Mouse (Mus musculus): ENCODE data around the gene Psph. TPM values are rescaled to one million over a fixed set of nuclear protein-coding genes. Genes with fewer than 3 reads are reported as not detected.
A peak's percentile ranks its signal among the peaks of the same experiment; 100 is the strongest.

Psph gene
- total and polyA plus RNA-seq, 2 experiments from 2014 or later, result 33.1 to 40.3 TPM

GRCm38 (mm10) chr5:129772433-129772832 lies 14.8 kb downstream of the Psph start:
- Histone ChIP-seq H3K27me3 (ENCODE audit: insufficient read depth, low read length) (no peaks in the 10 kb centered on the region), H3K4me2 (ENCODE audit: low read depth, low read length, poor library complexity, severe bottlenecking) (no peak overlapping the region), H3K36me3 (ENCODE audit: insufficient read depth, low read length) (peaks cover 7% of the 10 kb centered on the region; the same call in 1 of the 2 replicates), H3K4me3 (ENCODE audit: low read depth, low read length) (no peak overlapping the region), H3K9ac (replicated peaks; ENCODE audit: low read length, poor library complexity, severe bottlenecking) (no peak overlapping the region), H3K9me3 (ENCODE audit: low read length) (no peaks in the 10 kb centered on the region), H3K27ac (ENCODE audit: low read depth, low read length) (no peak overlapping the region), H3K4me1 (ENCODE audit: insufficient read depth, low read length) (no peaks in the 10 kb centered on the region; the same call in 1 of the 2 replicates)
- TF ChIP-seq CTCF (IDR thresholded peaks at IDR 0.05), result no peak
- no peak for DNase-seq (ENCODE audit: low spot score)
- WGBS, result 91% methylated on average over 10 of the region's 10 CpGs
- no peak for ATAC-seq (ENCODE audit: low FRiP score)

GRCm38 (mm10) chr5:129770443-129771355 lies 16.6 kb downstream of the Psph start:
- ATAC-seq (ENCODE audit: low FRiP score) (no peak), DNase-seq (ENCODE audit: low spot score) (no peak)
- Histone ChIP-seq H3K36me3 (ENCODE audit: insufficient read depth, low read length) (peaks cover 7% of the 10 kb centered on the region; the same call in 1 of the 2 replicates), H3K4me1 (ENCODE audit: insufficient read depth, low read length) (no peaks in the 10 kb centered on the region), H3K4me2 (ENCODE audit: low read depth, low read length, poor library complexity, severe bottlenecking) (no peak overlapping the region), H3K27ac (ENCODE audit: low read depth, low read length) (no peak overlapping the region), H3K9ac (replicated peaks; ENCODE audit: low read length, poor library complexity, severe bottlenecking) (no peak overlapping the region), H3K27me3 (ENCODE audit: insufficient read depth, low read length) (no peaks in the 10 kb centered on the region), H3K9me3 (ENCODE audit: low read length) (no peaks in the 10 kb centered on the region), H3K4me3 (ENCODE audit: low read depth, low read length) (no peak overlapping the region)
- no peak for TF ChIP-seq CTCF (IDR thresholded peaks at IDR 0.05)
- WGBS, result 91% methylated on average over 23 of the region's 23 CpGs

GRCm38 (mm10) chr5:129761865-129762540 lies 25.2 kb downstream of the Psph start:
- ATAC-seq (ENCODE audit: low FRiP score) (peak; percentile 94), DNase-seq (ENCODE audit: low spot score) (peak; percentile 87)
- H3K36me3 ChIP-seq (ENCODE audit: insufficient read depth, low read length), result peaks cover 3% of the 10 kb centered on the region; the same call in 1 of the 2 replicates
- WGBS, result 61% methylated on average over 18 of the region's 18 CpGs
- no peaks in the 10 kb centered on the region for H3K27me3 ChIP-seq (ENCODE audit: insufficient read depth, low read length)
- H3K9ac ChIP-seq (replicated peaks; ENCODE audit: low read length, poor library complexity, severe bottlenecking), result no peak overlapping the region
- no peaks in the 10 kb centered on the region for H3K4me1 ChIP-seq (ENCODE audit: insufficient read depth, low read length)
- no peak overlapping the region for H3K4me3 ChIP-seq (ENCODE audit: low read depth, low read length)
- no peak for TF ChIP-seq CTCF (IDR thresholded peaks at IDR 0.05)
- H3K27ac ChIP-seq (ENCODE audit: low read depth, low read length), result peak overlapping the region; percentile 69
- no peaks in the 10 kb centered on the region for H3K9me3 ChIP-seq (ENCODE audit: low read length)
- H3K4me2 ChIP-seq (ENCODE audit: low read depth, low read length, poor library complexity, severe bottlenecking), result no peak overlapping the region

GRCm38 (mm10) chr5:129759929-129760480 lies 27.2 kb downstream of the Psph start:
- Histone ChIP-seq H3K27ac (ENCODE audit: low read depth, low read length) (no peak overlapping the region), H3K4me2 (ENCODE audit: low read depth, low read length, poor library complexity, severe bottlenecking) (no peak overlapping the region), H3K36me3 (ENCODE audit: insufficient read depth, low read length) (peaks cover 10% of the 10 kb centered on the region; the same call in 1 of the 2 replicates), H3K4me3 (ENCODE audit: low read depth, low read length) (no peak overlapping the region), H3K9me3 (ENCODE audit: low read length) (no peaks in the 10 kb centered on the region), H3K27me3 (ENCODE audit: insufficient read depth, low read length) (no peaks in the 10 kb centered on the region), H3K4me1 (ENCODE audit: insufficient read depth, low read length) (no peaks in the 10 kb centered on the region), H3K9ac (replicated peaks; ENCODE audit: low read length, poor library complexity, severe bottlenecking) (no peak overlapping the region)
- ATAC-seq (ENCODE audit: low FRiP score) (no peak), DNase-seq (ENCODE audit: low spot score) (no peak)
- no peak for TF ChIP-seq CTCF (IDR thresholded peaks at IDR 0.05)
- 88% methylated on average over 13 of the region's 13 CpGs for WGBS

GRCm38 (mm10) chr5:129756886-129757285 lies 30.4 kb downstream of the Psph start:
- H3K4me1 ChIP-seq (ENCODE audit: insufficient read depth, low read length), result no peaks in the 10 kb centered on the region
- no peaks in the 10 kb centered on the region for H3K9me3 ChIP-seq (ENCODE audit: low read length)
- no peak overlapping the region for H3K4me3 ChIP-seq (ENCODE audit: low read depth, low read length)
- peaks cover 26% of the 10 kb centered on the region for H3K36me3 ChIP-seq (ENCODE audit: insufficient read depth, low read length)
- no peak for DNase-seq (ENCODE audit: low spot score)
- no peak overlapping the region for H3K27ac ChIP-seq (ENCODE audit: low read depth, low read length)
- 94% methylated on average over 20 of the region's 20 CpGs for WGBS
- TF ChIP-seq CTCF (IDR thresholded peaks at IDR 0.05), result no peak
- no peaks in the 10 kb centered on the region for H3K27me3 ChIP-seq (ENCODE audit: insufficient read depth, low read length)
- H3K9ac ChIP-seq (replicated peaks; ENCODE audit: low read length, poor library complexity, severe bottlenecking), result no peak overlapping the region
- no peak for ATAC-seq (ENCODE audit: low FRiP score)
- H3K4me2 ChIP-seq (ENCODE audit: low read depth, low read length, poor library complexity, severe bottlenecking), result no peak overlapping the region

All from midbrain, postnatal 0 days (tissue).